Mouse (Mus musculus) intestine, embryonic 16.5 days (tissue): ENCODE data around the gene Pax7. TPM values are rescaled to one million over a fixed set of nuclear protein-coding genes. Genes with fewer than 3 reads are reported as not detected.

Source experiments
- ATAC-seq: fragments of 200-750 bp; cut with Nextera tagmentation; 2 replicates; pipeline ENCODE4 v1.8.0; 2017; ENCODE audit warnings: moderate TSS enrichment, moderate library complexity
- H3K27ac ChIP-seq: fragments of 300-500 bp; sonication (generic); 2 replicates; pipeline ENCODE4 v1.5.1; 2014; ENCODE audit warnings: mild to moderate bottlenecking, low read length
- H3K27me3 ChIP-seq: fragments of 300-500 bp; sonication (generic); replicated peaks from 2 replicates; pipeline ENCODE4 v1.6.1; 2014; ENCODE audit warnings: low read length, control low read depth, mixed read lengths; ENCODE audit not compliant: control insufficient read depth, insufficient read depth
- H3K36me3 ChIP-seq: fragments of 300-500 bp; sonication (generic); 2 replicates; pipeline ENCODE4 v1.6.1; 2014; ENCODE audit warnings: low read length, control low read depth; ENCODE audit not compliant: control insufficient read depth, insufficient read depth
- H3K4me1 ChIP-seq: fragments of 300-500 bp; sonication (generic); 2 replicates; pipeline ENCODE4 v1.6.1; 2014; ENCODE audit warnings: low read length, control low read depth, mixed read lengths; ENCODE audit not compliant: control insufficient read depth, insufficient read depth
- H3K4me2 ChIP-seq: fragments of 300-500 bp; sonication (generic); 2 replicates; pipeline ENCODE4 v1.6.1; 2014; ENCODE audit warnings: low read depth, low read length, control low read depth
- H3K4me3 ChIP-seq: fragments of 300-500 bp; sonication (generic); 2 replicates; pipeline ENCODE4 v1.5.1; 2014; ENCODE audit warnings: mild to moderate bottlenecking, low read length
- H3K9ac ChIP-seq: fragments of 300-500 bp; sonication (generic); 2 replicates; pipeline ENCODE4 v1.6.1; 2014; ENCODE audit warnings: low read depth, low read length
- H3K9me3 ChIP-seq: fragments of 300-500 bp; sonication (generic); 2 replicates; pipeline ENCODE4 v1.6.1; 2016; ENCODE audit warnings: low read length, control low read depth; ENCODE audit not compliant: control insufficient read depth
- WGBS: fragments of 180-500 bp; shearing (Covaris S2); extraction: QIAGEN DNeasy Blood & Tissue Kit; methylation state at CpG from one replicate; pipeline ENCODE4 v1.1.7; 2014; 5-methylcytosine and 5-hydroxymethylcytosine counted together
- polyA plus RNA-seq: library from polyadenylated mRNA; unstranded; fragments of >200 nt; fragmentation: Nextera tagmentation; extraction: Ambion mirVana; gene quantifications from 2 replicates; pipeline ENCODE4 v1.2.1, GENCODE M21; 2015

Pax7 gene
- polyA plus RNA-seq, 1 experiment from 2014 or later, result not detected

DNA sequence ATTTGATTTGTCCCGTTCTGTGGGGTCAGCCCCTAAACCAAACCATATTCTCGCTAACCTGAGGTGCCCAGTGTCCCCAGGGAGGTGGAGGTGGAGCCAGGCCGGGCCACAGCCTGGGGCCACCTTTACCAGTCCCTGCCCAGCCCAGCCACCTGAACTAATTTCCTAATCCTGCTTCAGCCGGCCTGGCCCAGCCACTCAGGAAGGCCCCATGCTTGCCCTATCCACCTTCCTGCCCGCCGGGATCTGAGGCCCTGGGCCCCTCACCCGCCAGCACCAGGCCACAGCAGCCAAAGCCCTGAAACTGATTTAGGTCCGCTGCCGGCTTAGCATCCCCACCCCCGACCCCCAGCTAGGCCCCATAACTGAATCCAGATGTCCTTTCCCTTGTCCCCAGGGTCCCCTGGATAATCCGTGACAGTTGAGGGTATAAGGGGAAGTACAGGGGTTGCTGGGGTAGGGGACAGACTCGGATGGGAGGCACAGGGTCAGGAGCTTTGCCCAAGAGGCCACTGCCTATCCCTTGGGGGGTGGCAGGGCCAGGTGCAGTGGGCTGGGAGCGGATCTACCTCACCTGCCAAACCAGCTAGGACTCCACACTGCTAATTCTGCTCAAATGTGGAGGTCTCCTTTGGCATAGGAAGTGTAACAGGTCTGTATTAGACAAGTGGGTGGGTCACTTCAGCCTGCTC is 117.9 kb downstream of the Pax7 start:
- no peaks in the 10 kb centered on the region for H3K4me1 ChIP-seq
- no peak overlapping the region for H3K4me3 ChIP-seq
- no peaks in the 10 kb centered on the region for H3K36me3 ChIP-seq
- H3K27ac ChIP-seq, result no peak overlapping the region
- 42% methylated on average over 13 of the region's 13 CpGs for WGBS
- no peaks in the 10 kb centered on the region for H3K9me3 ChIP-seq
- no peak overlapping the region for H3K9ac ChIP-seq
- no peak for ATAC-seq
- H3K4me2 ChIP-seq, result no peak overlapping the region
- 0 out of 2 replicates have a peak, but pooled peaks cover 3% of the 10 kb centered on the region for H3K27me3 ChIP-seq

- no peaks in the 10 kb centered on the region for H3K9me3 ChIP-seq
- no peak overlapping the region for H3K27ac ChIP-seq
- H3K27me3 ChIP-seq, result no peaks in the 10 kb centered on the region
- H3K36me3 ChIP-seq, result no peaks in the 10 kb centered on the region
- ATAC-seq, result no peak
- no peak overlapping the region for H3K4me2 ChIP-seq
- H3K9ac ChIP-seq, result no peak overlapping the region
- 44% methylated on average over 25 of the region's 25 CpGs for WGBS
- H3K4me3 ChIP-seq, result no peak overlapping the region
- H3K4me1 ChIP-seq, result no peaks in the 10 kb centered on the region
Observed at GRCm38 (mm10) chr4:139710467-139711334, 122.6 kb downstream of the Pax7 start.

DNA sequence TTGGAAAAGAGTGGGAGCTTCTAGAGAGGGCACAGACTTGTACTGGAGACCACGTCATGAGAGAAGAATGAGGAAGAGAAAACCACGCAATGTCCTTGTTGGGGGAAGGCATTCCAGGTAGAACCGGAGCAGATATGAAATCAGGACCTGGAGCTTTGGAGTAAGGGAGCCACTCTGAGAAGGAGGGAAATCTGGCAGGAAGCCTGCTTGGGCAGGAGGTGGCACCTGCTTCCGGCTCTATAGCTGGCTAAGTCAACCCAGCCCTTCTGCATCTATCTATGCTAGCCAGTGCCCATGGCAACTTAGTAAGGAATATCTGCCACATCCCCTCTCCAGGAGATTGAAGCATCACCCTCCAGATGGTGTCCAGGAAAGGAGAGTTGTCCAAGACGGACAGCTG is 127.3 kb downstream of the Pax7 start:
- Histone ChIP-seq H3K36me3 (no peaks in the 10 kb centered on the region), H3K27me3 (no peaks in the 10 kb centered on the region), H3K4me3 (no peak overlapping the region), H3K4me2 (no peak overlapping the region), H3K9me3 (no peaks in the 10 kb centered on the region), H3K4me1 (no peaks in the 10 kb centered on the region), H3K9ac (no peak overlapping the region), H3K27ac (no peak overlapping the region)
- 79% methylated on average over 5 of the region's 5 CpGs for WGBS
- ATAC-seq, result no peak

- Histone ChIP-seq H3K4me3 (no peak overlapping the region), H3K4me1 (no peaks in the 10 kb centered on the region), H3K27ac (no peak overlapping the region), H3K27me3 (no peaks in the 10 kb centered on the region), H3K4me2 (no peak overlapping the region), H3K36me3 (no peaks in the 10 kb centered on the region), H3K9ac (no peak overlapping the region), H3K9me3 (no peaks in the 10 kb centered on the region)
- ATAC-seq, result no peak
- 82% methylated on average over 11 of the region's 11 CpGs for WGBS
Observed at GRCm38 (mm10) chr4:139703468-139703867, 129.9 kb downstream of the Pax7 start.

DNA sequence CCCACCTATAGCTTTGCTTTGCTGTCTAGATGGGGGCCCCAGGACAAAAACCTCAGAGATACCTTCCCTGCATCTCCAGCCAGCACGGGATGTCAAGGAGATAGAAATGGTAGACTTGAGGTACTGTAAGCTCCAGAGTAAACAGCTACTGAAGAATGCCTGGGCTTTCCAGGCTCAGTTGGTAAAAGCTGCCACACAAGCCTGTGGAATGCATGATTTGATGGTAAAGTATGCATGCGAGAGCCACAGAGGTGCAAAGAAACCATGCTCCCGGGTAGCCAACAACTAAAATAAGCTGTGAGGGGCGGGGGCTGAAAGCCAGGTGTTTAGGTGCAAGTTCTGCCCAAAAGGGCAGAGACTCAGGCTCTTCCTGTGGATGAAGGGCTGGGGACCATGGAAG is 130.4 kb downstream of the Pax7 start:
- 58% methylated on average over 4 of the region's 4 CpGs for WGBS
- Histone ChIP-seq H3K27me3 (no peaks in the 10 kb centered on the region), H3K4me1 (0 out of 2 replicates have a peak, but pooled peaks cover 1% of the 10 kb centered on the region), H3K4me2 (no peak overlapping the region), H3K9me3 (no peaks in the 10 kb centered on the region), H3K27ac (no peak overlapping the region), H3K4me3 (no peak overlapping the region), H3K9ac (no peak overlapping the region), H3K36me3 (no peaks in the 10 kb centered on the region)
- ATAC-seq, result no peak

GRCm38 (mm10) chr4:139698602-139699001 is 134.7 kb downstream of the Pax7 start:
- H3K4me2 ChIP-seq, result no peak overlapping the region

DNA sequence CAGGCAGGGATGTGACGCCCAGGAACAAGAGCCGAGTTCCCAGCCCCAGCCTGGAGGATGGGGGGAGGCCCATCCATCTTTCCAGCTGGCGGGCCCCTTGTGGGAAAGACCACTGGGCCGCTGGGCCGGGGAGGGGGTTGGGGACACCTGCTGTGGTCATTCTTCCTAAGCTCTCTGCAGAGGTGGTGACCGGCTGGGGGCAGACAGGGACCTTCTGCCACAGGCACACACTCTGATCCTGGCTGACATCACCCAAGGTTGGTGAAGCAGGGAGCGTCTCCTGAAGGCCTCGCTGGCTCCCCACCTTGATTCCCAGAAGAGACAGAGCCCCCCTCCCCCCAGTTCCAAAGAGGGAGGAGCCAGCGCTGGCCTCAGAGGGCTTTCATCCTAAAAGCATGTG is 135.6 kb downstream of the Pax7 start:
- 3% methylated on average over 9 of the region's 9 CpGs for WGBS
- no peak overlapping the region for H3K4me3 ChIP-seq
- no peaks in the 10 kb centered on the region for H3K36me3 ChIP-seq
- no peak overlapping the region for H3K4me2 ChIP-seq
- no peak overlapping the region for H3K9ac ChIP-seq
- H3K9me3 ChIP-seq, result no peaks in the 10 kb centered on the region
- 0 out of 2 replicates have a peak, but pooled peaks cover 3% of the 10 kb centered on the region for H3K4me1 ChIP-seq
- peaks cover 11% of the 10 kb centered on the region; the same call in 1 of the 2 replicates for H3K27me3 ChIP-seq
- no peak for ATAC-seq
- H3K27ac ChIP-seq, result no peak overlapping the region

More at GRCm38 (mm10) chr4:139698602-139699001, 134.7 kb downstream of the Pax7 start:
- H3K9ac ChIP-seq, result no peak overlapping the region
- 0 out of 2 replicates have a peak, but pooled peaks cover 3% of the 10 kb centered on the region for H3K4me1 ChIP-seq
- 45% methylated on average over 8 of the region's 8 CpGs for WGBS
- H3K27ac ChIP-seq, result no peak overlapping the region
- no peaks in the 10 kb centered on the region for H3K9me3 ChIP-seq
- no peaks in the 10 kb centered on the region for H3K36me3 ChIP-seq
- ATAC-seq, result no peak
- H3K4me3 ChIP-seq, result no peak overlapping the region
- H3K27me3 ChIP-seq, result peaks cover 10% of the 10 kb centered on the region; the same call in 1 of the 2 replicates

DNA sequence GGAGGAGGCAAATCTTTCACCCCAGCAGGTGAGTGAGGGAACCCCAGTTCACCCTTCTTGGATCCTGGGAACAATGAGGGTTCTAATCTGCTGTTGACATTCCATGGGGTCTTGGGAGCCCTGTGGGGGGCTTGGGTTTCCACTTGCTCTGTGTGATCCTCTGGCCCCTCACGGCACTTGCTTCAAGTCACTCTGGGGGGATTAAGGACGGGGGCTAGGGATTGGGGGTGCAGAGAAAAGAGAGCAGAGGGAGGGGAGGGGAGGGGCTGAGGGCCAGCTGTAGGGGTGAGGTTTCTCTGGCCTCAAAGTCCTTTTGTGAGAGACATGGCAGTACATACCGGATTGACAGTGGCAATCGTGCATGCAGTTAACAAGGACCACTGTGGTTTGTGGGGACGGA is 140.0 kb downstream of the Pax7 start:
- H3K4me2 ChIP-seq, result no peak overlapping the region
- peaks cover 11% of the 10 kb centered on the region; the same call in 1 of the 2 replicates for H3K27me3 ChIP-seq
- H3K27ac ChIP-seq, result no peak overlapping the region

GRCm38 (mm10) chr4:139689627-139690269 is 143.6 kb downstream of the Pax7 start:
- no peak overlapping the region for H3K4me3 ChIP-seq
- no peaks in the 10 kb centered on the region for H3K9me3 ChIP-seq
- H3K4me2 ChIP-seq, result no peak overlapping the region
- H3K4me1 ChIP-seq, result no peaks in the 10 kb centered on the region
- no peak for ATAC-seq
- no peak overlapping the region for H3K27ac ChIP-seq
- H3K27me3 ChIP-seq, result peaks cover 4% of the 10 kb centered on the region; the same call in 1 of the 2 replicates
- no peaks in the 10 kb centered on the region for H3K36me3 ChIP-seq
- no peak overlapping the region for H3K9ac ChIP-seq
- WGBS, result 39% methylated on average over 7 of the region's 7 CpGs

More for the DNA sequence above, 140.0 kb downstream of the Pax7 start:
- no peaks in the 10 kb centered on the region for H3K36me3 ChIP-seq
- 41% methylated on average over 5 of the region's 5 CpGs for WGBS
- H3K9me3 ChIP-seq, result no peaks in the 10 kb centered on the region
- ATAC-seq, result no peak
- no peak overlapping the region for H3K9ac ChIP-seq
- H3K4me1 ChIP-seq, result 0 out of 2 replicates have a peak, but pooled peaks cover 3% of the 10 kb centered on the region
- no peak overlapping the region for H3K4me3 ChIP-seq
